Mouse (Mus musculus): ENCODE measurements around the gene Wfdc16.

Wfdc16 gene

DNA sequence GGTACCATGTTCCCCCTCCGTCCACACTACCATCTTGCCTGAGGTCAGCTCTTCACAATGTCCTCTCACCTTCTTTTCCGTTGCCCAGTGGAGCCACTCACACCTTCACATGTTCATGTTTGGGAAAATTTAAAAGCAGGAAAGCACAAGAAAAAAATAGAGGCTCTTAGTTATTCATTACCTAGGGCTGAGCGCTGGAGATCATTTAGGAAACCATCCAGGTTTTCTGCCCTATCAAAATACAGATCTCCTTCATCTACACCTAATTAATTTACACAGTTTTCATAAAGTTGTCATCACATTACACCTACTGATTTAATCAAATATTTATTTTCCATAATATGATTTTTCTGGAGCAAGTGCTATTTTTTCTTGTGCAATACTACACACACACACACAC lies at the start of gene Wfdc16:
Gene Wfdc16, minus strand, starts transcription at position 101 of the 400 bp plus-strand sequence.
- in situ Hi-C loops (cut with MboI; ENCODE audit: low pct_unique_long_range_greater_than_20kb in 1 of 2, low sequenced_read_pairs in 2 of 2, unreplicated experiment in 1 of 2), result no loop called here

DNA sequence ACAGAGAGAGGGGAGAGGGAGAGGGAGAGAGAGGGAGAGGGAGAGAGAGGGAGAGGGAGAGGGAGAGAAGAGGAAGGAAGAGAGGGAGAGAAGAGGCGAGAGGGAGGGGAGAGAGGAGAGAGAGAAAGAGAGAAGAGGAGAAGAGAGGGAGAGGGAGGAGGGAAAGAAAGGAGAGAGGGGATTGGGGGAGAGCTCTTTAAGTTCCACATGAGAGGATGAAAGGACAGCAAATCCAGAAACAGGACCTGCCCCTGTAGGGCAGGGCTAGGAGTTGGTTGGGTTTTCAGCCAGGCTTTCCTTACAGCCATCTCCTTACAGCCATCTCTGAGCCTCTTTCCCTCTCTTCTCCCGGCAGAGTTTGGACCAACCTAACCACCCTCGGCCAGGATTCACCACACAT lies 46.2 kb upstream of the Wfdc16 start, which contains the start of gene Wfdc13:
Gene Wfdc13, plus strand, starts transcription at position 301 of the 400 bp plus-strand sequence.
- in situ Hi-C loops (cut with MboI; ENCODE audit: low pct_unique_long_range_greater_than_20kb in 1 of 2, low sequenced_read_pairs in 2 of 2, unreplicated experiment in 1 of 2), result no loop called here

- in situ Hi-C loops (cut with MboI; ENCODE audit: low pct_unique_long_range_greater_than_20kb in 1 of 2, low sequenced_read_pairs in 2 of 2, unreplicated experiment in 1 of 2), result loop anchor here (5.0 to 10.0 kb wide), 2 partner anchors 45 to 52 kb away; no protein-coding TSS in a partner anchor
Measured at GRCm38 (mm10) chr2:164679906-164680305, 41.3 kb upstream of the Wfdc16 start.

GRCm38 (mm10) chr2:164678848-164679625 lies 40.4 kb upstream of the Wfdc16 start:
- in situ Hi-C loops (cut with MboI; ENCODE audit: low pct_unique_long_range_greater_than_20kb in 1 of 2, low sequenced_read_pairs in 2 of 2, unreplicated experiment in 1 of 2), result loop anchor here (5.0 to 10.0 kb wide), 2 partner anchors 46 to 53 kb away; no protein-coding TSS in a partner anchor

GRCm38 (mm10) chr2:164676916-164677685 lies 38.5 kb upstream of the Wfdc16 start:
- in situ Hi-C loops (cut with MboI; ENCODE audit: low pct_unique_long_range_greater_than_20kb in 1 of 2, low sequenced_read_pairs in 2 of 2, unreplicated experiment in 1 of 2), result loop anchor here (5.0 to 10.0 kb wide), 2 partner anchors 48 to 55 kb away; no protein-coding TSS in a partner anchor

GRCm38 (mm10) chr2:164676103-164676502 lies 37.5 kb upstream of the Wfdc16 start:
- in situ Hi-C loops (cut with MboI; ENCODE audit: low pct_unique_long_range_greater_than_20kb in 1 of 2, low sequenced_read_pairs in 2 of 2, unreplicated experiment in 1 of 2), result loop anchor here (5.0 to 10.0 kb wide), 2 partner anchors 49 to 56 kb away; no protein-coding TSS in a partner anchor

DNA sequence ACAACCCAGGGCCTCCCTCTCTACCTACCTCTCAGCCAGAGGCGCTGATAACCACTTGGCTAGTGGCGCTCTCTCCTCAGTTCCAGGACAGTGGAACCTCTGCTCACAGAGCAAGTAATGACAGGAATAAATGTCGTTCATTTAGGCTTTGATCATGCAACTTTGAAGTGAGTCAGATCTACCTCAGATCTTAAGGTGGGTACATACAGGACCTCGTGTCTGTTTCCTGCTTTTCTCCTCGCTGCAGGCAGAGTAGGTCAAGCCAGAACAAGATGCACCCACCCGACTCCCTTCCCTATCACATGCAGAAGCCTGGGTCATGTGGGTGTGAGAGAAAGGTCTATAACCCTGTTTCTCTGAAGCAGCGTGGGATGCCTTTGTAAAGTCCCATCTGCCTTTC lies 35.4 kb upstream of the Wfdc16 start, which contains the start of gene Wfdc11:
Gene Wfdc11, minus strand, starts transcription at position 101 of the 400 bp plus-strand sequence.
- in situ Hi-C loops (cut with MboI; ENCODE audit: low pct_unique_long_range_greater_than_20kb in 1 of 2, low sequenced_read_pairs in 2 of 2, unreplicated experiment in 1 of 2), result loop anchor here in 1 of 2 experiments (10.0 kb wide), 1 partner anchor 51 kb away; no protein-coding TSS in a partner anchor

- in situ Hi-C loops (cut with MboI; ENCODE audit: low pct_unique_long_range_greater_than_20kb in 1 of 2, low sequenced_read_pairs in 2 of 2, unreplicated experiment in 1 of 2), result loop anchor here in 1 of 2 experiments (10.0 kb wide), 1 partner anchor 54 kb away; no protein-coding TSS in a partner anchor
Measured at GRCm38 (mm10) chr2:164670938-164671337, 32.3 kb upstream of the Wfdc16 start.

- in situ Hi-C loops (cut with MboI; ENCODE audit: low pct_unique_long_range_greater_than_20kb in 1 of 2, low sequenced_read_pairs in 2 of 2, unreplicated experiment in 1 of 2), result loop anchor here in 1 of 2 experiments (10.0 kb wide), 1 partner anchor 55 kb away; no protein-coding TSS in a partner anchor
Measured at GRCm38 (mm10) chr2:164670261-164670660, 31.7 kb upstream of the Wfdc16 start.

DNA sequence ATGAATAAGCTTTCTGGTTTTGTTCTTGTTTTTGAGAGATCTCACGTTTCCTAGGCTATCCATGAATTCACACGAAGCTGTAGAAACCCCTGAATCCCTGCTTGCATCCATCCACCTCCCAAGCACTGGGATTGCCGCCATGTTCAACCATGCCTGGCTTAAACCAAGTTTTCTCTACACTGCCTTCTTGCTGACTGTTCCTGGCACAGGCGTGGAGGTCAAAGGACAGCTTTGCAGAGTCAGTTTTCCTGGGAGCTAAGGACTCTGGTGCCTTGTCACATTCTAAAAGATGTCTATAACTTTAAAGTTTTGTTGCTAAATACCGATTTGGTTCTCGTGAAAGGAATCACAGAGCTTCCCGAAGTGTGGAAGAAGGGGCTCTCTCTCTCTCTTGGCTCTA lies 26.3 kb upstream of the Wfdc16 start:
- in situ Hi-C loops (cut with MboI; ENCODE audit: low pct_unique_long_range_greater_than_20kb in 1 of 2, low sequenced_read_pairs in 2 of 2, unreplicated experiment in 1 of 2), result no loop called here

GRCm38 (mm10) chr2:164656483-164656882 lies 17.9 kb upstream of the Wfdc16 start, which contains the start of gene Wfdc9:
Wfdc9 (minus strand) TSS chr2:164656583.
- in situ Hi-C loops (cut with MboI; ENCODE audit: low pct_unique_long_range_greater_than_20kb in 1 of 2, low sequenced_read_pairs in 2 of 2, unreplicated experiment in 1 of 2), result no loop called here

DNA sequence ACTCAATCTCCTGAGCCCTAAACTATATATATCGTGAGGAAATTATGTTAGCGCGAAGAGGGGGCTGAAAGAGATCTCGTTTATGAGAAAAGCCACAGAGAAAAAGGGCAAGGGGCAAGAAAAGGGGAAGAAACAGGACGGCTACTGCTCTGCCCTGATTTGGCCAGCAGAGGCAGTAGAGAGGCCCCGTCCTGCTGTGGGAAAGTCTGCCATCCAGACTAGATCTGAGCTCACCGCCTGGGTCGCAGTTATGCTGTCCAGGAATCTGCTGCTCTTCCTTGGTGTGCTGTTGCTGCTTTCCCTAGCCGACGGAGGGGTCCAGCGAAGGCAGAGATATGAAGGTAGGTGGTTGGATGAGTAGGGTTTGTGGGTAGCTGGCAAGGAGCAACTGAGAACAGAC lies 17.3 kb upstream of the Wfdc16 start, which contains the start of gene Wfdc10:
Gene Wfdc10, plus strand, starts transcription at position 189 of the 400 bp plus-strand sequence.
- in situ Hi-C loops (cut with MboI; ENCODE audit: low pct_unique_long_range_greater_than_20kb in 1 of 2, low sequenced_read_pairs in 2 of 2, unreplicated experiment in 1 of 2), result no loop called here

- in situ Hi-C loops (cut with MboI; ENCODE audit: low pct_unique_long_range_greater_than_20kb in 1 of 2, low sequenced_read_pairs in 2 of 2, unreplicated experiment in 1 of 2), result no loop called here
Measured at GRCm38 (mm10) chr2:164641881-164642673, 3.5 kb upstream of the Wfdc16 start.

GRCm38 (mm10) chr2:164641129-164641528 lies 2.5 kb upstream of the Wfdc16 start:
- in situ Hi-C loops (cut with MboI; ENCODE audit: low pct_unique_long_range_greater_than_20kb in 1 of 2, low sequenced_read_pairs in 2 of 2, unreplicated experiment in 1 of 2), result no loop called here

GRCm38 (mm10) chr2:164635266-164635665 lies 3.3 kb downstream of the Wfdc16 start:
- in situ Hi-C loops (cut with MboI; ENCODE audit: low pct_unique_long_range_greater_than_20kb in 1 of 2, low sequenced_read_pairs in 2 of 2, unreplicated experiment in 1 of 2), result no loop called here

- in situ Hi-C loops (cut with MboI; ENCODE audit: low pct_unique_long_range_greater_than_20kb in 1 of 2, low sequenced_read_pairs in 2 of 2, unreplicated experiment in 1 of 2), result no loop called here
Measured at GRCm38 (mm10) chr2:164621775-164622174, 16.8 kb downstream of the Wfdc16 start.

DNA sequence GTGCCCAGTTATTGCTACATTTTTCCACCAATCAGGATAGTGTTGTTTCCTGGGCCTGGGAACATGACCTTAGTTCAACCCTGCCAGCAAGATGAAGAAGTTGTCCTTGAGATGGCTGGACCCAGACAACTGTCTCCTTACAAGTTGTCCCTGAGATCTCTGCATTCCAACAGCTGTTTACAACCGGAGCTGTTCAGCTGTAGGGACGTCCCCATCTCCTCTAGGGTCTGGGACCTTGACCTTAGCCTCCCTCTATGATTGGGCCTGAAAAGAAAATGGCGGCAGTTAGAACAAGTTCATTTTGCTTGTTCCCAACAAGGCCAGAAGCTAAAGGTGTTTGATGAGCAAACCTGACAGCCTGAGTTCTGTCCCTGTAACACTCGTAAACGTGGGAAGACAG lies 19.5 kb downstream of the Wfdc16 start:
- in situ Hi-C loops (cut with MboI; ENCODE audit: low pct_unique_long_range_greater_than_20kb in 1 of 2, low sequenced_read_pairs in 2 of 2, unreplicated experiment in 1 of 2), result no loop called here

DNA sequence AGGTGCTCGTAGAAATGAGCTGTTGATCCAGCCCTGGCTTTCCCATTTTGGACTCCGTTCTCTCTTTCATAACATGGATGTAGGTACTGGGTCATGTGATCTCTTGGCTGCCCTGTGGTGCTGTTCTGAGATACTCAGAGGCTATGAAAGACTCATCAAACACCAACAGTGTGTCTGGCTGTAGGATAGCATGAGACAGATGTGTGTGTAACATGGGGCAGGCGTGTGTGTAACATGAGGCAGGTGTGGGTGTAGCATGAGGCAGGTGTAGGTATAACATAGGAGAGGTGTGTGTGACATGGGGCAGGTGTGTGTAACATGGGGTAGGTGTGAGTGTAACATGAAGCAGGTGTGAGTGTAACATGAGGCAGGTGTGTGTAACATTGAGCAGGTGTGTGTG lies 23.2 kb downstream of the Wfdc16 start:
- in situ Hi-C loops (cut with MboI; ENCODE audit: low pct_unique_long_range_greater_than_20kb in 1 of 2, low sequenced_read_pairs in 2 of 2, unreplicated experiment in 1 of 2), result no loop called here

Measured in mouse embryonic stem cell (cell line).